9 mouse cellular contexts compared by ENCODE assay signal in the genomic region with DNA sequence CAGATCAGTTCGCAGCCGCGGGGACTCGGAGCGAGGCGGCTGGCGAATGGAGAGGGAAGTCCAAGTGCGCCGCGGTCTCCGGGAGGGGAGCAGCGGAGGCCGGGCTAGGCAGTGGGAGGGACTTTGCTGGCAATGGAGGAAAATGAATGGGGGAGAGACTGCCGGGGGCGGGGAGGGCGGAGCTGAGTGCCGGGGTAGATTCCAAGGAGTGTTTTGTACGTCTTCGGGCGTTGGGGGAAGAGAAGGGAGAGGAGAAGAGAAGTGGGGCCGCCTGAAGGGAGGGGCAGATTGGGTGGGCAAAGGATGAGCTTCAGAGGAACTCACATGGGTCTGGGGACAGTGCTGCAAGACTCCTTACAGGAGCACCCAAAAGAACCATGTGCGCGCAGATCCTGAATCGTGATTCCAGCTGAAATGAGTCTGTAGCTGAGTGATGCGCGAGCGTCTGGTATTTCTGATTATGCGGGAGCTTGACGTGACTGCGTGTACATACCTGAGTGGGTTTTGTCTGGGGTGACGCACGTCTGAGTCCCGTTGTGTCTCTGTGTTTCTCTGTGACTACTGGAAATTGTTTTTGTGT. TPM values are rescaled to one million over a fixed set of nuclear protein-coding genes. Genes with fewer than 3 reads are reported as not detected.
DNase-seq lines count a peak whose midpoint lies in the region; ATAC-seq and TF ChIP-seq lines count a peak whose summit lies in the region.
"Had no signal": no experiment of that assay in that cellular context is flagged by ENCODE, and none has a peak within 500 bp of the region (broad histone marks: within the 10 kb centered on the region; RNA-seq: fewer than 3 reads in every experiment).

A gene (minus strand): TSS at position 76 of the 580 bp plus-strand sequence.

- H3K4me3 ChIP-seq in embryonic facial prominence, embryonic 15.5 days (replicated peaks), result peak within 1 kb of the TSS; percentile 52
- H3K4me3 ChIP-seq in hindbrain, postnatal 0 days (ENCODE audit: low read length), result peak within 1 kb of the TSS; percentile 75
- peak within 1 kb of the TSS; percentile 56 for H3K4me3 ChIP-seq in limb, embryonic 13.5 days
- peak within 1 kb of the TSS; percentile 83 for H3K4me3 ChIP-seq in midbrain, embryonic 16.5 days (ENCODE audit: low read depth, low read length)

- no peak within 1 kb of the TSS for H3K9ac ChIP-seq in embryonic facial prominence, embryonic 15.5 days
- H3K9ac ChIP-seq in hindbrain, postnatal 0 days (replicated peaks; ENCODE audit: low read length), result peak within 1 kb of the TSS; percentile 72
- H3K9ac ChIP-seq in limb, embryonic 13.5 days, result peak within 1 kb of the TSS; percentile 61
- H3K9ac ChIP-seq in midbrain, embryonic 16.5 days (ENCODE audit: low read depth, low read length), result peak within 1 kb of the TSS; percentile 83

- WGBS in embryonic facial prominence, embryonic 15.5 days, result 1% methylated on average over 31 of the region's 33 CpGs
- WGBS in hindbrain, postnatal 0 days, result 1% methylated on average over 33 of the region's 33 CpGs
- under 1% methylated on average over 33 of the region's 33 CpGs for WGBS in limb, embryonic 13.5 days
- WGBS in midbrain, embryonic 16.5 days, result under 1% methylated on average over 33 of the region's 33 CpGs

- H3K4me1 ChIP-seq in embryonic facial prominence, embryonic 15.5 days, result peaks cover 17% of the 10 kb centered on the region
- no peaks in the 10 kb centered on the region for H3K4me1 ChIP-seq in hindbrain, postnatal 0 days (ENCODE audit: insufficient read depth, low read length)
- H3K4me1 ChIP-seq in limb, embryonic 13.5 days, result peaks cover 12% of the 10 kb centered on the region; the same call in 1 of the 2 replicates
- H3K4me1 ChIP-seq in midbrain, embryonic 16.5 days (ENCODE audit: control insufficient read depth, insufficient read depth, low read length), result peaks cover 13% of the 10 kb centered on the region

- H3K9me3 ChIP-seq in embryonic facial prominence, embryonic 15.5 days (replicated peaks), result no peaks in the 10 kb centered on the region
- no peaks in the 10 kb centered on the region for H3K9me3 ChIP-seq in hindbrain, postnatal 0 days (ENCODE audit: low read length)
- no peaks in the 10 kb centered on the region for H3K9me3 ChIP-seq in limb, embryonic 13.5 days
- no peaks in the 10 kb centered on the region for H3K9me3 ChIP-seq in midbrain, embryonic 16.5 days (replicated peaks; ENCODE audit: control insufficient read depth, low read length, poor library complexity, severe bottlenecking)

- peaks cover 16% of the 10 kb centered on the region for H3K27me3 ChIP-seq in embryonic facial prominence, embryonic 15.5 days
- no peaks in the 10 kb centered on the region for H3K27me3 ChIP-seq in hindbrain, postnatal 0 days (ENCODE audit: insufficient read depth, low read length)
- peaks cover 39% of the 10 kb centered on the region for H3K27me3 ChIP-seq in limb, embryonic 13.5 days
- no peaks in the 10 kb centered on the region for H3K27me3 ChIP-seq in midbrain, embryonic 16.5 days (ENCODE audit: control insufficient read depth, insufficient read depth, low read depth, low read length)

- peak; percentile 11 for DNase-seq in gastrocnemius, postnatal 10 days
- DNase-seq in gastrocnemius, postnatal 25 days, result no peak
- peak; percentile 4 to 8 for DNase-seq in adrenal gland, postnatal 4 days (ENCODE audit: low spot score in 2 of 2)
- DNase-seq in hindbrain, postnatal 0 days (ENCODE audit: low spot score), result peak; percentile 90
- DNase-seq in testis, postnatal 14 days (ENCODE audit: low spot score), result peak; percentile 11

- peak within 1 kb of the TSS; percentile 72 for H3K4me2 ChIP-seq in embryonic facial prominence, embryonic 15.5 days (replicated peaks)
- peak within 1 kb of the TSS; percentile 73 for H3K4me2 ChIP-seq in hindbrain, postnatal 0 days (ENCODE audit: low read depth, low read length)
- peak within 1 kb of the TSS; percentile 87 for H3K4me2 ChIP-seq in limb, embryonic 13.5 days (replicated peaks)
- peak within 1 kb of the TSS; percentile 72 for H3K4me2 ChIP-seq in midbrain, embryonic 16.5 days (ENCODE audit: low read length)

- H3K27ac ChIP-seq in embryonic facial prominence, embryonic 15.5 days (replicated peaks), result no peak within 1 kb of the TSS
- peak within 1 kb of the TSS; percentile 85 for H3K27ac ChIP-seq in hindbrain, postnatal 0 days
- no peak within 1 kb of the TSS for H3K27ac ChIP-seq in limb, embryonic 13.5 days
- H3K27ac ChIP-seq in midbrain, embryonic 16.5 days (ENCODE audit: low read length), result peak within 1 kb of the TSS; percentile 85

- peak; percentile 15; the same call in 1 of the 2 replicates for TF ChIP-seq CTCF in hindbrain, postnatal 0 days (IDR thresholded peaks at IDR 0.05; ENCODE audit: low read depth)

- no peaks in the 10 kb centered on the region for H3K36me3 ChIP-seq in embryonic facial prominence, embryonic 15.5 days
- H3K36me3 ChIP-seq in hindbrain, postnatal 0 days (ENCODE audit: insufficient read depth, low read length), result no peaks in the 10 kb centered on the region
- H3K36me3 ChIP-seq in limb, embryonic 13.5 days, result no peaks in the 10 kb centered on the region
- H3K36me3 ChIP-seq in midbrain, embryonic 16.5 days (ENCODE audit: control insufficient read depth, insufficient read depth, low read length), result no peaks in the 10 kb centered on the region

- peak; percentile 90 for ATAC-seq in embryonic facial prominence, embryonic 15.5 days (ENCODE audit: insufficient number of reproducible peaks, low FRiP score, low TSS enrichment, low read depth)
- peak; percentile 90 for ATAC-seq in hindbrain, postnatal 0 days
- peak; percentile 91 for ATAC-seq in limb, embryonic 13.5 days (ENCODE audit: low FRiP score, low read depth)
- ATAC-seq in midbrain, embryonic 16.5 days, result peak; percentile 96

RNA-seq across cellular contexts. Expression of the gene that starts here (rescaled TPM):
- under 1 TPM; 0.29 to 0.35 TPM for total RNA-seq in gastrocnemius, postnatal 10 days (2021)
- total RNA-seq in gastrocnemius, postnatal 25 days (2021), result under 1 TPM in 1 of 2 experiments, not detected in 1; 0.23 TPM
- 1 to 10 TPM; 4.5 to 5.9 TPM for total RNA-seq in adrenal gland, postnatal 4 days (2021)
- polyA plus RNA-seq in embryonic facial prominence, embryonic 15.5 days (2015; fragmentation: Nextera tagmentation; extraction: Ambion mirVana), result 9.0 and 11.0 TPM in 2 replicates
- 121 and 127 TPM in 2 replicates for total RNA-seq in hindbrain, postnatal 0 days (2014; rRNA removed)
- polyA plus RNA-seq in hindbrain, postnatal 0 days (2015; fragmentation: Nextera tagmentation; extraction: Ambion mirVana), result 80.5 and 84.2 TPM in 2 replicates
- 13.0 and 13.3 TPM in 2 replicates for polyA plus RNA-seq in limb, embryonic 13.5 days (2015; fragmentation: Nextera tagmentation; extraction: Ambion mirVana)
- 66.6 and 70.7 TPM in 2 replicates for polyA plus RNA-seq in midbrain, embryonic 16.5 days (2015; fragmentation: Nextera tagmentation; extraction: Ambion mirVana)
- total RNA-seq: hematopoietic stem cell, adult 5-6 weeks had no signal

Comparison
In these comparisons a context has a peak if more than half of its experiments do, and no peak if none do; other contexts are left out.
1. RNA of the gene that starts here (total RNA-seq): 121 to 127 TPM in hindbrain, postnatal 0 days; 4.5 to 5.9 TPM in adrenal gland, postnatal 4 days, 0.29 to 0.35 TPM in gastrocnemius, postnatal 10 days and 0.23 TPM in gastrocnemius, postnatal 25 days; every median in the first group is over 10 times any median in the second.
2. Peak in DNase-seq in gastrocnemius, postnatal 10 days; RNA of the gene not detected or under 1 TPM.
3. H3K27ac ChIP-seq: peak in hindbrain, postnatal 0 days (single experiment) and midbrain, embryonic 16.5 days (single experiment); none in embryonic facial prominence, embryonic 15.5 days (single experiment) and limb, embryonic 13.5 days (single experiment).
4. Peak in every context shown above with its lines, with median percentiles within 50 percentile points of each other: ATAC-seq, H3K4me2 ChIP-seq and H3K4me3 ChIP-seq.